Mouse (Mus musculus) hindlimb bud, embryonic 11.5 days (tissue): ENCODE results near the gene Rhou.

Experiments
- DNase-seq: peaks from one replicate; pipeline ENCODE4 v3.0.0-alpha.2; 2012; ENCODE audit warnings: low read depth, low spot score; ENCODE audit errors: extremely low spot score

Rhou gene

DNA sequence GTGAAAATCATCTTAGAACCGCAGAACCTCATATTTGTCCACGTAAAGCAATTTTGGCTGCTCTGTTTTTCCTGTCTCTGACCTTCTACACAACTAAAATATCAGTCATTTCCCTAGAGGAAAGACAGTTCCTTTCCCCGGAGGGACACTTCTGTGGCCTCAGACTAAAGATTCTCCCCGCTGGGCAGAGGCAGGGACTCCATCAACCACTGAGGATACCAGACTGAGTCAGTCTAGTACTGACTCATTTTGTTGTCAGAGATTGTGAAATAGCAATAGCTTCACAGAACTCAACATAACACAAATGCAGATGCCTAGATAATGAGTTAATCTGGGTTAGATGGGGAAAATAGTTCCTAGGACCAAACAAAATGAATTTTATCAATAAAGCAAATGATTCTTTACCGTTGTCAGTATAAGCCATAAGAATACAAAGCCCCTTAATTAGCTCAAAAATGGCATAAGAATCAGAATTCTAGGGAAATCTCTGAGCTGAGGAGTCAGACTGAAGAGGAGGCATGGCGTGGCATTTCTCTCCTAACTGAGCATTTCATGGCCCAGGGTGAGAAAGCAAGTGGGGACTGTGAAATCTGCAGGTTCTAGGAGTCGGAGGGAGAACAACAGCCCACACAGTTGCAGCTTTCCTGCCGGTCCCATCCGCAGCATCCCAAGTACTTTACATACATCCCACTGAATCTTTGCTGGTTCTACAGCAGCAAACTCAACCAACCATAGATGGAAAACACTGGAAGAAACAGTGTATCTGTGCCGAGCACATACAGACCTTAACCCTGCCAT is 38.6 kb downstream of the Rhou start:
- DNase-seq, result no peak

DNA sequence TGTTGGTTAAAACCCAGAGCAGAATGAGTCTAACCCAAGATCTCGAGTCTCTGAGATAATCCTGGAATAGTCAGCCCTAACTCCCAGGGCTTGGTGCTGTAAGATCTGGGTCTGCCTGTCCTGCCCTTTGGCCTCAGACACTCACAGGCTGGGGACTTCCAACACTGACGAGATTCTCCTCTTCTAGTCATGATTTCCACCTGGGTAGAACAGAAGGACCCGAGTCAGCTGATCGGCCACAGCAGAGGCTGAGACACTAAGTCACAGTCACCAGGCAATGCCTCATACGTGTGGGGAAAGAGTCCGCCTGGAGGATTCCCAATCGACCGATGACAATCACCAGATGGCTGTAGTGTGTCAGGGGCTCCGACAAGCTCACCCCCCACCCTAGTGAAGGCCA is 42.4 kb downstream of the Rhou start:
- no peak for DNase-seq

DNA sequence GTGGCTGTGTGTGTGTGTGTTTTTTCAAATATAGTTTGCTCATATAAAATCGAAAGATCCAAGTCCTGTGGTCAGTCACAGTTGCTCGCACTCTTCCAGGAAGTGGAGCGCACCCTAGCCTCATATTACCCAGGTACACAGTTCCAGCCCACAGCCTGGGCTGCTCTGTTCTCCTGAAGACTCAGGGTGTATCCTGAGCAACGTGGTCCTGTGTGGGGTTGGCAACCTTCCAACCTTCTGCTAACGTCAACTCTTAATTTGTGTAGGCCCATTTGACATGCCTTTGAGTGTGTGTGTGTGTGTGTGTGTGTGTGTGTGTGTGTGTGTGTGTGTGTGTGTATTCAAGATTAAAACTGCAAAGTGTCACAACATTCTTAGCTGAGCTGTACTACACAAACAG is 43.6 kb downstream of the Rhou start:
- no peak for DNase-seq

DNA sequence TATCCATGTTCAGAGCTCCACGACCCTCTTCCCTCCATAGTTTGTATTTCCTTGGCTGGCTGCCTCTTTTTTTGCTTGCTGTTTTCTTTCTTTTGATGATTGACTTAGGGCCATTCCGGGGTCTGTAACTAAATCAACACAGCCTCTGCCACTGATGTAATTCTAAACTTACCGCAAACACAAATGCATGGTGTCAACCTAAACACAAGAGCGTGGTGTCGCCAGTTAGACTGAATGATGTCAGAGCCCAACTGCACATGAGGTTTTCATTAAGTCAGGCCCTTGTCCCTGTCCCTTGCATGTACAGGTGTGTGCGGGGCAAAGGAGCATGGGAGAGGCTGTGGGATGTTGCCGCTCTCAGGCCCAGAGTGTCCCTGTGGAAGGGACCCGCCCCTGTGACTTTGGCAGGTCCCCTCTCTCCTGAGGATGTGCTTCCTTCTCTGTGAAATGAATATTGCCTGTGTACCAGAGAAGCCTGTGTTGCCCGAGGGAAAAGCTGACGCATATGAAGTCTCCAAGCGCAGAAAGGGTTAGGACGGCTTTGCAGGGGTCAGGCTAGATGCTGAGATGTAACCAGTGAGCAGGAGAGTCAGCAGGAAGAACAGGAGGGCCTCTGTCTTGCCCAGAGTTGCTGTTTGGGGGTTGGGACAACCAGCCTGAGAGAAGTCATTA is 46.8 kb downstream of the Rhou start:
- DNase-seq, result no peak

DNA sequence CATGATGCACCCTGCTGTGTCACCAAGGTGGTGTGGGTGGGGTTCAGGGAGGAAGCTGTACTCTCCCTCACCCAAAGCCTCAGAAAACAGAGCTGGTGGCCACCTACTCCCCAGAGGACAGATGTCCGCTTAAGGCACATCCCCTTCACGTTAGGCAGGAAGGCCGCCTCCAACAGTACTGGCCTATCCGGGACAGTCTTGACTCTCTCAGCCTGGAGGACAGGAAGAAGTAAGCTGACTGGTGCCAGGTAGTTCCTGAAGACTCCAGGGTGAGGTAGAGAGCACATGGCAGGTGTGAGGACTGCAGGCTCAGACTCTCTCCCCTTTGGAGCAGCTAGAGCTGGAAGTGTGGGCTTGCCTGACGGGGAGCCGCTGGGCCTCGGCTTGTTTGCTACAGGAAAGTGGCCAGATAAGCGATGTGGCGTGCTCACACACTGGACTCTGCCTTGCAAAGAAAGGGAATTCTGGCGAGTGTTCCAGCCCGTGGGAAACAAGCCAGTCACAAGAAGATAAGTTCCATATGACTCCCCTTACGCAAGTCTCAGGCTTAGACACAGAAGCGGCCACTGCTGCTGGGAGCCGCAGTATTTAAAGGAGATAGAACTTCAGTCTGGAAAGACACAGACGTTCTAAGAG is 48.3 kb downstream of the Rhou start:
- DNase-seq, result no peak

DNA sequence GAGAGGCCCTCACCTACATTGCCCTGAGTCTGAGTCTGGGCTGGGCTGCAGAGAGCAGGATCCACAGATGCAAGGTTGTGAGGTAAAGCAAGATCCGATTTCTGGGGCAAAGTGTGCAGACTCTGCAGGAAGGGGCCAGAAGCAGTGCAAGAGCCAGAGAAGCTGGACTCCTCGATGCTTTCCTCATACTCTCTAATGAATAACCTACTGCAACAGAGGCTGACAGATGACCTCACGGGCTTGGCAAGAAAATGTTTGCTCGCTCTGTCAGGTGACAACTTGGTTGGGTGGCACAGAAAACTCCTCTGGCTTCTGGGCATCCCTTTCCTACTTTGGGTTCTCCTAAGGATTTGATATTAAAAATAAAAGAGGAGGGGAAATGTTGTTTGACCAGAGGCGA is 51.6 kb downstream of the Rhou start:
- DNase-seq, result no peak

DNA sequence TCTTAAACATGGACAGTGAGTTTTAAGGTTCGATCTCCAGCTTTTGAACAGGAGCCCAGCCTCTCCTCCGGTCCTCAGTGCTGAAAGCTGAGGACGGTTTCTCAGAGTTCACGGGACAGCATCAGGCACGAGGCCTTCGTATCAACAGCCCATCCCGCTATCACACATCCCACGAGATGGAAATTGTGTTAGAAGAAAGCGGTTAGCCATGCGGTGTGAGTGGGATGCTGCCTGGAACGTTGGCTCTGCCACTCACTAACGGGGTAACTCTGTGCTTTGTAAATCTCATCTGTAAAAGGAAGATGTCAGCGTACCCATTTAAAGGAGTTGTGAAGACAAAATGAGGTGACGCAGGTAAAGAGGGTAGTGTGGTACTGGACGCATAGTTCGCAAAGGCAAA is 53.4 kb downstream of the Rhou start:
- no peak for DNase-seq

DNA sequence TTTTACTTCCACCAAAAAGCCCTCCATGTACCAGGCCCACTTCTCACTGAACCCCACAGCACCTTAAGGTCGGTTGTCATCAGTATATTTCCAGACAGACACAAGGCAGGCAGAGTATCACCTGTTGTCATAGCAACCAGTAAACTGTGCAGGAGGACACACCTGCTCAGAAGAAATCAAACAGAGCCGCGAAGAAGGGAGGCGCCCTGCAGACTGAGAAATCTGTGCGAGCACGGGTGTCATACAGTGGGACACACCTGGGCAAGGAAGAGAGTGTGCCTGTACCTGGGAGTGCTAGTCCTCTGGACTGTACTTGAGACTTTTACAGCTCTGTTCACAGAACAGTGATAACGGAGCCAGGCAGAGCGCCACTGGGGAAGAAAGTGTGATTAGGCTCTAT is 55.0 kb downstream of the Rhou start:
- DNase-seq, result no peak

DNA sequence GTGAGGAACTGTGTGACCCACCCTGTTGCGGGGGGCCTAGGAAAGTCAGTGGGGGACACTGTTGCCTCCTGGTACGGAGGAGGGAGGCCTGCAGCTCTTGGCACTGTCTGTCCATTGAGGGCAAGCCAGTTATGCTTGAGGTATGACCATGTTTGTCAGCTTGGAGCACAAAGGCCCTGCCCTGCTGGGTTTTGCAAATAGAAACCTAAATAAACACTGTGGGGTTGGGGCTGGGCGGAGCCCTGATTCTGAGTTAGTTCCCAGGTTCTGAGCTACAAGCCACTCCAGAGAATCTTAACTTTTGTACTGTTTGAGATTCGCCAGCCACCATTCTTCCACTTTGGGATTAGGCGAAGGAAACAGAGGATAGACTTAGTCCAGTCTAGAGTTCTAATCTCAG is 56.6 kb downstream of the Rhou start:
- DNase-seq, result no peak
